Mouse (Mus musculus): ENCODE measurements at regions not wholly inside any gene's neighbourhood (a gene's known extent, or its start where the extent isn't known, plus 50 kb on each side); places are given as distances from the start of the nearest gene placed in this dataset.

GRCm38 (mm10) chr1:191457103-191457502 lies 54.0 kb upstream of the Ppp2r5a start:
- TF ChIP-seq EP300 (IDR thresholded peaks at IDR 0.05; ENCODE audit: insufficient read depth, low read depth, low read length) (no peak), CTCF (IDR thresholded peaks at IDR 0.05) (no peak), POLR2A (IDR thresholded peaks at IDR 0.05; ENCODE audit: insufficient read depth, low read depth, low read length) (no peak)
